Mouse (Mus musculus) inflammation-experienced regulatory T-cells (primary cell): ENCODE measurements around the gene Tbc1d8b. TPM values are rescaled to one million over a fixed set of nuclear protein-coding genes. Genes with fewer than 3 reads are reported as not detected.

ENCODE experiments used
- polyA plus RNA-seq, 2 experiments: library from polyadenylated mRNA; unstranded; fragments of 100-300 nt; shearing (Covaris generic); gene quantifications; one replicate each; pipeline ENCODE4 v1.2.1; 2017

Gene Tbc1d8b
- polyA plus RNA-seq: 10 to 100 TPM in 1 of 2 experiments, 1 to 10 TPM in 1; 4.6 to 10.9 TPM

GRCm38 (mm10) chrX:139684775-139685695 is at the start of gene Tbc1d8b:
Gene Tbc1d8b (plus strand): TSS chrX:139684996.

DNA sequence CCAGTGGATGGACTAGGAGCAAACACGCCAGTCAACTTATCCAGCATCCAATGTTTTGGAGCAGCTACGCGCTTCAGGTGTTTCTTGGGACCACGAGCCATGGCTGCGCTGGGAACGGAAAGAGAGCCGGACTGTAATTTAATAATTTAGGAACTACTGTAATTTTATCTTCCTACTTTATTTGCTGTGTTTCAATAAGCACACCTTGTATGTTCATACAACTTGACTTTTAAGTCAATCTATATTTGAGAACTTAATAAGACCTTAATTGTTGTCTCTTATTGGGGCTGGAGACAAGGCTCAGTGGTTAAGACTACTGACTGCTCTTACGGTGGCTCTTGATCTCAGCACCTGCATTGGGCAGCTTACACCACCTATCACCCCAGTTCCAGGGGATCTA is 29.6 kb downstream of the Tbc1d8b start, which contains the start of gene Gm15013:
Gene Gm15013, minus strand, starts transcription at position 101 of the 400 bp plus-strand sequence.

DNA sequence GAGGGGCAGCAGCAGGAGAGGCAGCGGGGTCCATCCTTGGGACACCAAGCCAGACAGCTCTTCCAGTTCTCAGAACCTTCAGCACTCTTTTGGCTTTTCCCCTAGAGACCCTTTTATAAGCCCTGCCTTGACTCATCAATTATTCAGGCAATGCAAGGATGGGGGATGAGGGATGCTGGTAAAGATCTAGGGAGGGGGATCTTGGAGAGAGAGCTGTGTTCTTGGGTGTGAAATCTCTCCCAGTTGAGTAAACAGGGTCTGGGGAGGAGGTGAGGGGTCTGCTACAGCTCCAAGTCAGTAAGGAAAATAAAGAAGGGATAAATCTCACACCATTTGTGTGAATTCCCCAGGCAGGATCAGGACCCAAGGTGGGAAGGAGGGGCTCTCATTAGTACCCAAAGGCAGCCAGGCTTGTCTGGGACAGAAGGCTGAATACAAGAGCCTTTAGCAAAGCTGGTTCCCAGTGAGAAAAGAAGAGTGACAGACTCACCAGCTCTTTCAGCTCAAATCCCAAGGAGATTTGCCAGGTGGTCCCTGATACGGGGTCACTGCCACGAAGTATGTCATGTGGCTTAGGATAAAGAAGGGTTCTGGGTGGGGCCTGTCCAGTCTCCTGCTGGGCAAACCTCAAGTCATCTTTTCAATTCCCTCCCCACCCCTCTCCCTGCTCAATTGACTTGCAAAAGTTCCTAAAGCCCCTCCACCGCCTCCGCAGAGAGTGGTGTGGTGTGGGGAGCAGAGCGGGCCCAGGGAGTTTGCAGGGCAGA is 97.7 kb downstream of the Tbc1d8b start, which contains the start of gene Ripply1:
Gene Ripply1, minus strand, starts transcription at position 76 of the 767 bp plus-strand sequence.

GRCm38 (mm10) chrX:139800406-139800878 is 115.6 kb downstream of the Tbc1d8b start, which contains the start of gene Cldn2:
Gene Cldn2 (plus strand): TSS chrX:139800828.

Other genes starting within 250 kb of the Tbc1d8b start
- gene D330045A20Rik, start 204.6 kb upstream of the Tbc1d8b start, polyA plus RNA-seq: 1 to 10 TPM in 1 of 2 experiments, under 1 TPM in 1; 0.23 to 1.5 TPM
- gene Rnf128, start 121.7 kb upstream of the Tbc1d8b start, polyA plus RNA-seq: 10 to 100 TPM in 1 of 2 experiments, 1 to 10 TPM in 1; 8.4 to 12.4 TPM
- 1 to 10 TPM in 1 of 2 experiments, under 1 TPM in 1; 0.37 to 1.2 TPM for gene Gm15013, start 29.5 kb downstream of the Tbc1d8b start, polyA plus RNA-seq
- not detected for gene Ripply1, start 97.4 kb downstream of the Tbc1d8b start, polyA plus RNA-seq
- under 1 TPM in 1 of 2 experiments, not detected in 1; 0.12 TPM for gene Cldn2, start 115.8 kb downstream of the Tbc1d8b start, polyA plus RNA-seq
- 1 to 10 TPM in 1 of 2 experiments, under 1 TPM in 1; 0.27 to 1.5 TPM for gene Morc4, start 186.7 kb downstream of the Tbc1d8b start, polyA plus RNA-seq